Mouse (Mus musculus) thymus, postnatal 25 days (tissue): ENCODE results near the gene Cpa2.

ENCODE experiments used
- DNase-seq: peaks from one replicate; pipeline ENCODE4 v3.0.0; 2022

The Cpa2 gene

DNA sequence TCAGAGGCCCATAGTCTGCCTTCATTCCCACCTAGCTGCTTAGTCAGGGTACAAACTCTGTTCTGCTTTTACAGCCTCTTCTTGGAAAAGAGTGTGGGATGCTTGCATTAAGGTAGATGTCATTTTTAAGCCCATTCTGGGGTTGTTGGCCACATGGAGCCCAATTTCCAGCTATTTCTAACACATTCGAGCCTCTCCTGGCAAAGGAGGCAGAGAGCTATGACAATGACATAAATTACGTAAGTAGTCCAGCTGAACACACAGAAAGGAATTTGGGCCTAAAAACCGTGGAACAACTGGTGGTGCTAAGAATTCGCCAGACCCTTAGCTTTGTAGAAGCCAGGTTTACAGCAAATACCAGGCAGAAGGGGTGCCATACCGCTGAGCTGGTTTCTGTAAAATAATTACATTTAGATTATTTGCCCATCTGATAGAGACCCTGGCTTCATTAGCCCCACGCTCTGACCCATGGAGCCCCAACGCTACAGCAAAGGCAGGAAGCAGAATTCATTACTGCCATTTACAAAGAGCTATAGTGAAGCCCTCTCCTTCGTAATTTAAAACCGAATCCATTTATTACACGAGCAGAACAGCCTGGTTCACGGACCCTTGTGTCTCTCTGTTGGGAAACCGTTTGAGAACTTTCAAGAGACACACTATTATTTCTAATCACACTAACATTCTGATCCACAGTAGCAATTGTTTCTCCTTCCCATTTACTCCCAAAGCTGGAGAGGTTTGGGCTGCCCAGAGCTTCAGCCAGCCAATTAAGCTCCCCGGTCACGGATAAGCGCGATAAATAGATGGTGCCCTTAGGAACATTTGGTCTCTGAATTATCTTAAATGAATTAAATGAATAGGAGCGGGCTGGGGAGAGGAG, 38.8 kb downstream of the Cpa2 start:
- no peak for DNase-seq

DNA sequence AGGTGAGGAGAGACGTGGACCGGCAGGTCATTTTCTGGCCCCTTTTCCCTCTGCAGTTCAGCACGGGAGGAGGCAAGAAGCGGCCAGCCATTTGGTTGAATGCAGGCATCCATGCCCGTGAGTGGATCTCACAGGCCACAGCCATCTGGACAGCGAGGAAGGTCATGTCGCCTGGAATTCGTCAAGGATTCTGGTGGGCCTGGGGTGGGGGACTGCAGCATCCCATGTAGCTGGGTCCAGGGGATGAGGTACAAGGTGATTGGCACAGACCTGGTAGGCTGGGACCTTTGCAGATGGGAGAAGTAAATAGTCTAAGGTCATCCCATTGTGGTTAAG, 39.4 kb downstream of the Cpa2 start:
- DNase-seq = no peak

DNA sequence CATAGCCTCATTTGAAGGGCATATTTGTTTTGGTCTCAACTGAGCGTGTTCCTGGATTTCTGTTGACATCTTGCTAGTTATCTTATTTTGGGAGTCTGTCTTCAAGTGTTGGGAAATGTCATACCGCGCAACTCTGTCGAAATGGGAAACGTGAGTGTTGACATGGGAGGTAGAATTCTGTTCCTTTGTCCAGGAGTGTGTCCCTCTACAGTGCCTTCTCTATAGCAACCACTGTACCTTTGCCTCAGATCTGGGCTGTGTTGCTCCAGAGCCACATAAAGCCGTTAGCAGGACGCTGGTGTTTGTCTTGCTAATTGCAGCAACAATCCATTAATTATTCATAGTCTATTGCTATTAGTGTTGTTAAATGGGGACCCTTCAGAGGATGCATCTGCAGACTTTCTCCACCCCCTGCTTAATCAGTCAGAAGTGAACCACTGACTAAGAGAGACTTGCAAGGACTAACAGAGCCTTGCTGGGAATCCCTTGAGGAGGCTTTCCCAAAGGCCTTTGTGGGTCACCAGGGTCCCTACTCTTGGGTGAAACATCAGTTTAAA, 45.6 kb downstream of the Cpa2 start:
- DNase-seq = no peak

DNA sequence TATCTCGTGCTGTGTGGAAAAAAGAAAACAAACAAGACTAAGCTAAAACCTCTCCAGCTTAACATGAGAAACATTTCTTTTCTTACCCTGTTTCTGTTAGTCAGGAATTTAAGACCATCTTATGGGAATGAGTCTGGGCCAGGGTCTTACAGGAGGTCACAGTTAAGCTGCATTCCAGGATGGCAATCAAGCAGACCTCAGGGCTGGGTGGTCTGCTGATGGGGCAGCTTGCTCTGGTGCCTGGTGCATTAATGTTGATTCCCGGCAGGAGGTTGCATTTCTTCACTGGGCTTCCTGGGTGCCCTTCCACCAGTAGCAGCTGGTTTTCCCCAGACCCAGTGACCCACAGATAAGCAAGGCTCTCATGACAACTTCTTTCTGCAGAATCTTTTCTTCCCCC, 48.4 kb downstream of the Cpa2 start:
- DNase-seq = no peak

DNA sequence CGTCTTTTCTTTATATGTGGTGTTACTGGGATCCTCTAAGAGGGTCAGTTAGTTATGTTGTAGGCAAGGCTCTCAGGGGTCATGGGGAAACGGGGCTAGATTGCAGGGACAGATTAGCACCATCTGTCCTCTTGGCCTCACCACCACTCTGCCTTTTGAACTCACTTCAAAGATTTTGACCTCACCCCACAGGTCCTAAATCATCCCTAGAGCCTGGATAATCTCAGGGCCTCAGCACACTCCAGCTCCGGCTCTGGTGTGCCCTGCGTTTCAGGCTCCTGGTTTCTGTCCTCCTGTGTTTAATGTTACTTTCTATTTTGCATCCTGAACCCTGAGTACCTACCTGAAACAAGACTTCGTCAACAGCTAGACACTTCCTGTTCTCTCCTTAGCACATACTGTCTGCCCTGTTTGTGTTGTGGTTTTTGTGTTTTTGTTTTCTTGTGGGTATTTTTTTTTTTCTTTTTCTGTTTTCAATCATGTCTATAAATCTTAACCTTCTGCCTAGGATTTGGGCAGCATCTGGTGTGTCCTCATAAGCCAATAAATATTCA, 50.5 kb downstream of the Cpa2 start:
- DNase-seq = no peak

DNA sequence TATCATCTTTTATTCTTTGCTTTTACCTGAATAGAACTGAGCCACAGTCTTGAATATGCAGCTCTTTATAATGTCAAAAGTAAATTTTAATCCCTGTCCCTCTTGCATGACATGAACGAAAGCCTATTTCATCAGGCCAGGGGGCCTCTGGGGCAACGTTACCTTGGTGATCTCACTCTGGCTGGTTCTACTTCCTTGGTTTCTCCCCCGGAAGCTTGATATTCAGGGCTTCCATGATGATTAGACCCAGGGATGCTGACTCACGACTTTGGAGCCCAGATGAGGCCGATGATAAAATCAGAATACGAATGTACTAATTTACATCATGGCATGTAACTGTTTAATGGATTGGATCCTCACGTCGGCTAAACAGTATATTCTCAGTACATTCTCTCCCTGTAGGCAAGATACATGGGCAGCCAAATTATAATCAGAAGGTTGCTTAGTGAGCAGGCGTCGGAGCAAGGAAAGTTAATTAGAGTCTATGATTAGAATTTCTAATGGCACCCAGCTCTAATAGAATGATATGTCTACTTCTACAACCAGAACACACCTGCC, 51.1 kb downstream of the Cpa2 start:
- DNase-seq = no peak

DNA sequence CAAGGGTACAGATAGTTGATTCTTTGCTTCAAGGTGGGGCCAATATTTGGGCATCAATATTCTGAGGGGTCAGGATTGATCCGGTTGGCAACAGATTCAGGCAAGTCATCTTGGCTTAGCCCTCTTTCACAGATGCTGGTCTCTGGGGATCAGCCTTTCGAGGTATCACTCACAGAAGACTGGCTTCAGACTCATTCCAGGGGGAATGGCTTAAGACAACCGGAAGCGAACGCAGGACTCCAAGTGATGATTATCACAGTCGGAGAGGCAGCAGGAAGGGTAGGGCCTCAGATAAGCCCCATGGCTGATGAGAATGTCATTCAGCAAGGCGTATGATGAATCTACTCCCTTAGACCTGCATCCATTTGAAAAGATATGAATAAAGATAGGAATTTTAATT, 53.0 kb downstream of the Cpa2 start:
- DNase-seq = no peak

DNA sequence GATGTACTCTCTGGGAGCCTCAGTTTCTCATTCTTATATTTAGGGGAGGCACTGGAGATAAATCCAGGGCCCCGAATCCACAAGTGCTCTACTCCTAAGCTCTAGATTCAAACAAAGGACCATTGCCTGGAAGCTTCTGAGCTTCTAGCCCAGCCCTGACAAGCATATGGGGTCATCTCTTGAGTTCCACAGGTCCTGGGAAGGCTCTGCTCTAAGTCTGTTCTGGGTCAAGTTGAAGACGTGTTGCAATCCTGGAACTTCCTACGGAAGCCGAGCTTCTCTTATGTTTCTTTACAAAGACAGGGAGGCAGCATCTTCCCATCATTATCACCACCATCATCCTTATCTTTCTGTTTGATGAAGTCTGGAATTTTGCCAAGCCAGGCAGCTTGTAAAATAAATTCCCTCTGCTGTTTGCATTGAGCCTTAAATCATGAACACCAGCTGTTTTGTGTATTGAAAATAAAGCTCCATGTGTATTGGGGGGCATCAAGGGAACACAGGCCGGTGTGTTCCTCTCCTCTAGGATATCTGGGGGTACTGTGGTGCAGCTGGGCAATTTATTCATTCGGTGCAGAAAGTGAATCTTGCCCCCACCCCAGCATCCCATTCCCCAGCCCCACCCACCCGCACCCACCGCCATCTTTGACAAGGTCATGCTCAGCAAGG, 55.0 kb downstream of the Cpa2 start:
- no peak for DNase-seq

DNA sequence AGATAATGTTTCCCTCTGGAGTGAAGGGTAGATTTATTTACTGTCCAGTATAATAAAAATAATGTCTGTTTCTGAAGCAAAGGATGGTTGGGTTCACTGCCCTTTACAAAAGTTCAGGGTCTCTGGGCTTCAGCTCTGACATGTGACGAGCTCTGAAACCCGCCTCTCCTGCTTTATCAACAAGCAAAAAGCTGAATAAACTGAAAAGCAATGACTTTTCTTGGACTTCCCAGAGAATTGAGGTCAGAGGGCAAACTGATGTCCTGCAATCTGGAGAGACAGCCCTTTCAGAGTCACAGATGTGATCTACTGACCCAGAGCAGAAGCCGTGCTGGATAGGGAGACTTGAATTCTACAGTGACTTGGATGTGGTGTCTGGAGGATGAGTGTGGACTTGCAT, 58.7 kb downstream of the Cpa2 start:
- DNase-seq = no peak

DNA sequence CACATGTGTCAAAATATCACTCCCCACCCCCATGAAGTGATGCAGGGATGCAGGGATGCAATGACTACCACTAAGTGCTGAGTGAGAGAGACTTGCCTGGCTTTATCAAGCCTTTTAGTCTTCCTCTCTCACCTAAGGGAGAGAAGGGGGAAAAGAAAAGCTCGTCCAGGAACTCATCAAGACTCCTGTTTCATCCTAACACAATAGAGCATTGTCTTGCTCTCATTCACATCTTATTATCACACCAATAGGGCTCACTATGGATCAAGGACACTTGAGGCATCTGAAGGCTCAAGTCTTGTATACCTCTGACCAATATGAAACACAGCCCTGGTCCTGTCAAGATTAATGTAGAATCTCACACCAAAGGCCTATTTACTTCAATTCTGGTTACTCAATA, 59.6 kb downstream of the Cpa2 start:
- DNase-seq = no peak

DNA sequence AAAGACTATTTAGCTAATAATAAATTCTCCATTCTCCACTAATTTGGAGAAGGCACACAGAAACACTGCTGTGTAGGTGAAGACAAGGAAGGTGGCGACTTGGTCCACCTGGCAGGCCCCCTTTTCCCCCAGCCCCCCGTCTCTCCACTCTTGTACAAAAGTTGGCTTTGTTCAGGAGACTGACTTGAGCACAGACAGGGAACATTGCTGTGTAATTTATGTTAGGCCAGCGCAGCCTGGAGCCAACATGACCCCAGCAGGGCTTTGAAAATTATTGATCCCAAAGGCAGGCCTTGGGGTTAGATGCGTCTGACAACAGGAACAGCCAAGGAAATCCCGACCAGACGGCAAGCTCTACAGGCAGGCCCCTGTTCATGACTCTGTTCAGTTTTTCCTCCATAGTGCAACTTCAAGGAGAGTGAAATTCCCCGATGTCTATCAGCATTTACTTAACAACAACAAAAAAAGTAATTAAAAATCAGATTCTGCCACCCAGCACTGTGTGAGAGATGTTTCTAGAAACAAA, 63.0 kb downstream of the Cpa2 start:
- no peak for DNase-seq

DNA sequence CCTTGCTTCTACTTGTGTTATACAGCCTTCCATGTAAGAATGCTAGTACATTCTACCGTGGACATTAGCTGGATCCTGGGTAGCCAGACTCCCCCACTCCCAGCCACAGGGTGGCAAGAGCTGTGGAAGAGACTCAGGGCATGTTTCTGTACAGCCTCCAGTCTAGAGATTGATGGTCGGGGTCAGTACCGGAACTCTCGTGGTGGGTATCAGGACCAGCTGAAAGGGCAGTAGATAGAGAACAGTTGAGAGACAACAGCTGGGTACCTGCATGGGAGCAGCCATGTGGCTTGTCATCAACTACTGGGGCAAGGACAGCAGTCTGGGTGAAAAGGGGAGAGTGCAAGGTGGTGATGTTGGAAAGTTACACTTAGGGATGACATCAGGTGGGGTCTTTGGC, 63.7 kb downstream of the Cpa2 start:
- DNase-seq = no peak

DNA sequence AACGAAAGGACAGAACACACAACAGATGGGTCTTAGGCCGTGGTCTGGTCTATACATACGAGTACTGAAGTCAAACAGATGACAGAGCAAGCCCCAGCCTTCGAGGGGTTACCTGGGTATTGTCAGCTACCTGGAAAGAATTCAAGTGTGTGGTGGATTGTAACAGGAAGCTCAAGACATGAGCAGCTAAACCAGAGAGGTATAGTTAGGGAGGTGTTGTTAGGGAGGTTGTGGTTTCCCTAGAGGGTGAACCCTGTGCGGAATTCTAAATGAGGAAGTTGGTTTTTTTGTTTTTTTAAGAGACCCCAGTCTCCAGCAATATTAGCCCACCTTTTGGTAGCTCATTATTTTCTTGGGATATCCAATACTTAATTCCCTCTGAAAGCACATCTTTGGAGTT, 64.3 kb downstream of the Cpa2 start:
- DNase-seq = no peak

DNA sequence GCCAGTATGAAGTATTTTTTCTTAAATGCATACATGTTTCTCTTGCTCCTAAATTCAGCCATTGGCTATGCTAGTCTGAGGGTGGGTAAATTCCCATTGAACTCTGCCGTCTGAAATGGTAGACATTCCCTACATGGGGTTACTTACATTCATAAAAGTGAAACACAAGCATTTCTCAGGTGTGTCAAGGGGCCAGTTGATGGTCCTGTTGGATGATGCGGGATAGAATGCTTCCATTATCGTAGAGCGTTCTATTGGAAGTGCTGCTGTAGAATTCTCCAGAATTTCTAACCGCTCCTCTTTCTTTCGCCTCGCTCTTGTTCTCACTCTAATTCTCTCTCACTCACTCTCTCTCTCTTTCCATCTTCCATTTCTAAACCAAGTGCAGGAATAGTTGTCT, 69.3 kb downstream of the Cpa2 start, which contains the start of gene Cpa5:
Cpa5 (plus strand) TSS at position 301 of the 400 bp plus-strand sequence.
- DNase-seq = no peak

DNA sequence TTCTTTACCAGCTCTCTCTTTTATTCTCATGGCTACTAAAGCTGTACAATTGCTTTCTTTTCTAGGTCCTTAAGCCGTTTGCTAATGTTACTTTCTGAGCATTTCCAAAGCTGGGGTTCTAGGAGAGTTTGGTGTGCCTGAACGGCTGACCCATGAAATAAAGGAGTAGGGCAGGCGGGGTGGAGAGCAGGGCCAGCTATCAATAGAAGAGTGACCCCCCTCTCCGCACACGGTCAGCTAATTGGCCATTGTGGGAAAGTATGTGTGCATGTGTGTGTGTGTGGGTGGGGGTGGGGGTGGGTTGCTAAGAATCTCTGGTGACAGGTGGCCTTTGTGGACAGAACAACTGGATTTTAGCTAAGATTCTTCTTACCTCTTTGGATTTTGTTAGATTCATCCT, 69.8 kb downstream of the Cpa2 start:
- no peak for DNase-seq
